Mouse (Mus musculus) liver, postnatal 0 days (tissue): Measurements from ENCODE around the gene Gripap1. TPM values are rescaled to one million over a fixed set of nuclear protein-coding genes. Genes with fewer than 3 reads are reported as not detected.

Experiments used
- ATAC-seq: fragments of 200-750 bp; cut with Nextera tagmentation; 2 replicates; pipeline ENCODE4 v1.8.0; 2017; ENCODE audit warnings: mild to moderate bottlenecking, moderate library complexity
- DNase-seq: peaks from one replicate; pipeline ENCODE4 v3.0.0-alpha.2; 2016
- H3K27ac ChIP-seq: fragments of 300-500 bp; sonication (generic); 2 replicates; pipeline ENCODE4 v1.5.1; 2014; ENCODE audit warnings: antibody characterized with exemption, moderate library complexity, mild to moderate bottlenecking, low read depth
- H3K27me3 ChIP-seq: fragments of 300-500 bp; sonication (generic); 2 replicates; pipeline ENCODE4 v1.6.1; 2014; ENCODE audit warnings: low read length, control low read depth, mixed read lengths; ENCODE audit not compliant: insufficient read depth
- H3K36me3 ChIP-seq: fragments of 300-500 bp; sonication (generic); replicated peaks from 2 replicates; pipeline ENCODE4 v1.6.1; 2014; ENCODE audit warnings: mild to moderate bottlenecking, control low read depth, low read length, moderate library complexity, mixed read lengths; ENCODE audit not compliant: insufficient read depth
- H3K4me1 ChIP-seq: fragments of 300-500 bp; sonication (generic); 2 replicates; pipeline ENCODE4 v1.6.1; 2014; ENCODE audit warnings: antibody characterized with exemption, mild to moderate bottlenecking, control low read depth; ENCODE audit not compliant: insufficient read depth
- H3K4me2 ChIP-seq: fragments of 300-500 bp; sonication (generic); 2 replicates; pipeline ENCODE4 v1.6.1; 2014; ENCODE audit warnings: low read depth, mild to moderate bottlenecking, low read length, moderate library complexity, mixed read lengths
- H3K4me3 ChIP-seq: fragments of 300-500 bp; sonication (generic); 2 replicates; pipeline ENCODE4 v1.5.1; 2014; ENCODE audit warnings: low read depth, low read length
- H3K9ac ChIP-seq: fragments of 300-500 bp; sonication (generic); replicated peaks from 2 replicates; pipeline ENCODE4 v1.6.1; 2014; ENCODE audit warnings: mild to moderate bottlenecking, moderate library complexity
- H3K9me3 ChIP-seq: fragments of 300-500 bp; sonication (generic); 2 replicates; pipeline ENCODE4 v1.6.1; 2016; ENCODE audit warnings: mild to moderate bottlenecking, control low read depth, low read length, mixed read lengths
- CTCF ChIP-seq: sonication (generic); IDR thresholded peaks from 2 replicates; pipeline ENCODE4 v1.5.1; 2016; ENCODE audit warnings: antibody characterized with exemption, low read depth
- EP300 ChIP-seq: IDR thresholded peaks from 2 replicates; pipeline ENCODE4 v1.6.1; 2016; ENCODE audit warnings: antibody characterized with exemption, low read depth, mild to moderate bottlenecking
- WGBS: fragments of 180-500 bp; shearing (Covaris S2); extraction: QIAGEN DNeasy Blood & Tissue Kit; methylation state at CpG from one replicate; pipeline ENCODE4 v1.1.7; 2014; ENCODE audit not compliant: insufficient replicate concordance; 5-methylcytosine and 5-hydroxymethylcytosine counted together
- polyA plus RNA-seq: library from polyadenylated mRNA; unstranded; fragments of >200 nt; fragmentation: Nextera tagmentation; extraction: Ambion mirVana; gene quantifications from 2 replicates; pipeline ENCODE4 v1.2.1, GENCODE M21; 2015

The Gripap1 gene
- polyA plus RNA-seq, 1 experiment from 2014 or later: 16.4 TPM

DNA sequence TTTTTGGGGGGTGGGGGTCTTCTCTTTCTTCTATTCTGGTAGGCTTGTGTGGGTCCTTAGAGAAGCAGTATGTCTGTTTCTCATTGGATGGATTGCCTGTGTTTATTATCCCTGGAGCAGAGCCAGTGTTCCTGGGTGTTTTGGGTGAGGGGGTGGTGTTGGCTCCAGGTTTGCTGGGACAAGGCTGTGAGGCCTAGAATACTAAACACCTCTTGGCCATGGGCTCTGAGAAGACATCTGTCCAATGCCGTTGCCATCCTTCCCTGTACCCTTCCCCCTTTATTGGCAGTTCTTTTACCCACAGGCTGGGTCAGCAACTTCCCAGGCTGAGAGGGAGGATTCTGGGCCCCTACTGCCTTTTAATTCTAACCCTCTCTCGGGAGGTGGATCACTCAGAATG lies 58.3 kb downstream of the Gripap1 start:
- TF ChIP-seq CTCF (no peak), EP300 (no peak)
- Histone ChIP-seq H3K36me3 (peaks cover 19% of the 10 kb centered on the region), H3K4me3 (no peak overlapping the region), H3K4me1 (no peaks in the 10 kb centered on the region), H3K9ac (no peak overlapping the region), H3K27me3 (no peaks in the 10 kb centered on the region), H3K4me2 (no peak overlapping the region), H3K9me3 (no peaks in the 10 kb centered on the region), H3K27ac (no peak overlapping the region)
- WGBS: 84% methylated on average over 2 of the region's 2 CpGs
- ATAC-seq: no peak
- DNase-seq: no peak

DNA sequence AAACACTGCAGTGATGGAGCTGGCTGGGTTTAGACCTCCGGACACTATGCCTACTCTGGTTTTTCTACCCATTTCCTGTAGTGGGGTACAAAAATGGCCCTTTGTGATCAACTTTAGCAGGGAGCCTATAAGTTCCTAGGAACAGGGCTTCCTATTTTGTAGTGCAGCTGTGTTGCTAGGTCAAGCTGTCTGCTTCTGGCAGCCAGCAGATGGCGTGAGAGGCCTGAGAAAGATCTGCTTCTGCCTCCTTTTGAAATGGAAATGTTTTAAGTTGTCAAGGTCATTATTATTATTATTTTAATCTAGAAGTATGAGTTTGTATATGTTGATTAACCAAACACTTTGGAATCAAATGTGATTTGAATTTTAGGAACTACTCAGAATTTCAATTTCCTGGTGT lies 65.0 kb downstream of the Gripap1 start:
- Histone ChIP-seq H3K27ac (no peak overlapping the region), H3K9me3 (no peaks in the 10 kb centered on the region), H3K4me3 (no peak overlapping the region), H3K9ac (no peak overlapping the region), H3K27me3 (no peaks in the 10 kb centered on the region), H3K4me1 (no peaks in the 10 kb centered on the region), H3K4me2 (no peak overlapping the region), H3K36me3 (peaks cover 19% of the 10 kb centered on the region)
- DNase-seq (peak; percentile 47), ATAC-seq (no peak)
- WGBS: 21% methylated on average over 2 of the region's 2 CpGs
- TF ChIP-seq CTCF (peak; percentile 72), EP300 (no peak)

DNA sequence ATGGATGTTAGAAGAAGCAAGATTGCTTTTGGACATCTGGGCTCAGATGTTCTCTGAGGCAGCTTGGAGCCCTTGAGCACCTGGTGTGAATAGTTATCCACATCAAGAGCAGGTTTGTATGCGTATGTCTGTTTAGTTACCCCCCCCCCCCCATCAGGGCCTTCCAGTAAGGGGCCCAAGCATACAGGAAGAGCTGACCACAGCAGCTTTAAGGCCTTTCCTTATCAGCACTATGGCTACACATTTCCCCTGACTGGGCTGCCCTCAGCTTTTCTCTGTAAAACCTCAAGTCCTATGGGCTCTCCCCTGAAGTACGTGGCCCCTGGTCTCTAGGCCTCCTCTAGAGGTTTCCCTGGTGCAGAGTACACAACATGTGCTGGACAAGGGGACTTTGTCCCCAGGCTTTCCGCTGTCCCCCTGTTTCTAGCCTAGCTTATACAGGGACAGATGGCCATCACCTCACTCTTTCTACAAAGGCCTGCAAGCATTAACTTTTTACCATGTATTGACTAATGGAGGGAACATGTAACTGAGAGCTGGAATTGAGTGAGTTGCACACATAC lies 69.7 kb downstream of the Gripap1 start:
- no peaks in the 10 kb centered on the region; the same call in 1 of the 2 replicates for H3K4me1 ChIP-seq
- H3K27me3 ChIP-seq: no peaks in the 10 kb centered on the region
- H3K4me3 ChIP-seq: no peak overlapping the region
- H3K9ac ChIP-seq: no peak overlapping the region
- no peak overlapping the region for H3K4me2 ChIP-seq
- H3K36me3 ChIP-seq: peaks cover 11% of the 10 kb centered on the region
- TF ChIP-seq EP300 (no peak), CTCF (no peak)
- no peaks in the 10 kb centered on the region for H3K9me3 ChIP-seq
- DNase-seq: no peak
- WGBS: 40% methylated on average over 3 of the region's 3 CpGs
- ATAC-seq: peak; percentile 75
- H3K27ac ChIP-seq: peak overlapping the region; percentile 26; the same call in 1 of the 2 replicates

DNA sequence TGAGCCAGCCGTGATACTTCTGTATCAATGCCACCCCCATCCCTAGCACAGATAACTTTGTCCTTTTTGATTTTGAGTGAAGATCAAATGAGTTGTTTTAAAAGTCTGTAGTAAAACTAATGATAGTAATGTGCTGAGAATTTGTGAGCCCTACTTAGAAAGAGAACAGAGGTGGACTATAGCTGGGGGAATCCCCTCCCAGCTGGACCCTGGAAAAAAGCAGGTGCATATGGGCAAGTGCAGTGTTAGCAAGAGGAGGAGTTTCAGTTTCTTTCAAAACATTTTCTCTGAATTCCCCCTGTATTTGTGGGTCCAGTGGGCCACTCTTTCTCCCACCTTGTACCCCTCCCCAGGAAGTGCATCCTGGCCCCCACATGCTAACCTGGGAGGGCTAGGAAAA lies 73.6 kb downstream of the Gripap1 start:
- TF ChIP-seq CTCF (no peak), EP300 (no peak)
- ATAC-seq (no peak), DNase-seq (no peak)
- Histone ChIP-seq H3K36me3 (peaks cover 12% of the 10 kb centered on the region), H3K9ac (no peak overlapping the region), H3K4me1 (peaks cover 5% of the 10 kb centered on the region; the same call in 1 of the 2 replicates), H3K27ac (no peak overlapping the region), H3K4me2 (no peak overlapping the region), H3K9me3 (no peaks in the 10 kb centered on the region), H3K4me3 (no peak overlapping the region), H3K27me3 (no peaks in the 10 kb centered on the region)
- 74% methylated on average over 1 of the region's 1 CpGs for WGBS

DNA sequence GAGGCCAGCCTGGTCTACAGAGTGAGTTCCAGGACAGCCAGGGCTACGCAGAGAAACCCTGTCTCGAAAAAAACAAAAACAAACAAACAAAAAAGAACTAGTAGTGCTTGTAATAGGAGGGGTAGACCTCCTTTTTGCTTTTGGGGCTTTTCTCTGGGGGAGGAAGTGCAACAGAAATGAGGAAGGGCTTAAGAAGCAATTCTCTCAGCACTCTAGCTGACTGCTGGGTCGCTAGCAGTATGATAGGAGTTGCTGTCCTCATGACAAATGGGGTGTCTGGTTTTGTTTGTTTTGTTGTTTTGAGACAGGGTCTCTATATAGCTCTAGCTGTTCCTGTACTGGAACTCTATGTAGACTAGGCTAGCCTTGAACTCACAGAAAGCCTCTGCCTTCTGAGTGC lies 75.0 kb downstream of the Gripap1 start:
- ATAC-seq (no peak), DNase-seq (no peak)
- no peak overlapping the region for H3K4me2 ChIP-seq
- H3K9ac ChIP-seq: no peak overlapping the region
- H3K9me3 ChIP-seq: no peaks in the 10 kb centered on the region
- TF ChIP-seq EP300 (no peak), CTCF (no peak)
- H3K27ac ChIP-seq: no peak overlapping the region
- no peak overlapping the region for H3K4me3 ChIP-seq
- peaks cover 5% of the 10 kb centered on the region; the same call in 1 of the 2 replicates for H3K4me1 ChIP-seq
- H3K36me3 ChIP-seq: peaks cover 12% of the 10 kb centered on the region
- WGBS: 53% methylated on average over 3 of the region's 3 CpGs
- no peaks in the 10 kb centered on the region for H3K27me3 ChIP-seq

DNA sequence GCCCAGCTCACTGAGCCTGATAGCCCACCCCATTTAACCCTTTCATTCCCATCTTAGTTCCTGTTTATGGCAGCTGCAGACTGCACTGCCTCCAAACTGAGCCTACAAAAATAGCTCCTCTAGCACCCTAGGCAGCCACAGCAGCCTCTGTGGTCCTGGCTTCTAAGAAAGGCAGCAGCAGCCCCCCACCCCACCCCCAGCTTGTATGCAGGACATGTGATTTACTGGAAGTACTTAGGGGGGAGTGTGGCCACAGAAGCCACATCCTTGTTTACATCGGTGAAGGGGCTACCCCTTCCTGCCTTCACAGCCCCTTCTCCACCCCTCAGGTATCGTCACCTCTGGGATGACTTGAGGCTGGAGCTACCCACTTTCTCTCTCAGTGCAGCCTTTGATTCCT lies 75.8 kb downstream of the Gripap1 start:
- DNase-seq: no peak
- no peak for ATAC-seq
- Histone ChIP-seq H3K4me2 (no peak overlapping the region), H3K9ac (no peak overlapping the region), H3K27ac (no peak overlapping the region), H3K4me3 (no peak overlapping the region), H3K9me3 (no peaks in the 10 kb centered on the region), H3K27me3 (no peaks in the 10 kb centered on the region), H3K36me3 (peaks cover 14% of the 10 kb centered on the region; the same call in 1 of the 2 replicates), H3K4me1 (0 out of 2 replicates have a peak, but pooled peaks cover 5% of the 10 kb centered on the region)
- TF ChIP-seq EP300: no peak
- TF ChIP-seq CTCF: no peak
- 49% methylated on average over 2 of the region's 2 CpGs for WGBS

DNA sequence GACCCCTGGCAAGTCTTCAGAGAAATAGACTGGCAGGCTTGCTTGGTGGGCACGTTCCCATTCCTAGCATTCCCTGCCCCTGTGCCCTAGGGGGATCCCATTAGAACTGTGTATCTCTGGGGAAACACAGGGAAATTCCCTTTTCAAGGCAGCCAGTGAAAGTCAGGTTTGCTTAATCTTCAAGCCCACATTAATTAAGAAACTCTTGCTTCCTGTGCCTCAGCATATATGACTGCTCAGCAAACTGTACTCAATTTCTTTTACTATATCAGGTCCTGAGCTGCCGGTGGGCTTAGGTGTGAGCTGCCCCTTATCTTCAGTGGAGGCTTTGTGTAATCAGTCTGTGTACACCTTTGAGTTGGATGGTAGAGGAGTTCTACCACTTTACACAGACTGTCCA lies 76.2 kb downstream of the Gripap1 start:
- 0 out of 2 replicates have a peak overlapping the region, but pooled peaks have one; percentile 2 for H3K27ac ChIP-seq
- WGBS: 22% methylated on average over 2 of the region's 2 CpGs
- H3K9me3 ChIP-seq: no peaks in the 10 kb centered on the region
- no peak overlapping the region for H3K4me3 ChIP-seq
- TF ChIP-seq EP300 (no peak), CTCF (no peak)
- no peaks in the 10 kb centered on the region for H3K27me3 ChIP-seq
- H3K4me1 ChIP-seq: 0 out of 2 replicates have a peak, but pooled peaks cover 5% of the 10 kb centered on the region
- ATAC-seq (no peak), DNase-seq (no peak)
- no peak overlapping the region for H3K9ac ChIP-seq
- H3K4me2 ChIP-seq: no peak overlapping the region
- peaks cover 14% of the 10 kb centered on the region; the same call in 1 of the 2 replicates for H3K36me3 ChIP-seq
